Mouse (Mus musculus) heart, postnatal 0 days (tissue): ENCODE results near the gene Cfap36.

Source experiments
- CTCF ChIP-seq: IDR thresholded peaks from 2 replicates; pipeline ENCODE4 v1.5.1; 2016; ENCODE audit warnings: antibody characterized with exemption, control low read depth, low read depth
- EP300 ChIP-seq: IDR thresholded peaks from 2 replicates; pipeline ENCODE4 v1.6.1; 2016; ENCODE audit warnings: antibody characterized with exemption, low read depth

- no peak for TF ChIP-seq EP300
- TF ChIP-seq CTCF, result no peak
Measured at GRCm38 (mm10) chr11:29238047-29238446, 9.2 kb downstream of the Cfap36 start.
